Mouse (Mus musculus): ENCODE measurements at regions not wholly inside any gene's neighbourhood (a gene's known extent, or its start where the extent isn't known, plus 50 kb on each side); places are given as distances from the start of the nearest gene placed in this dataset.

- TF ChIP-seq CTCF (IDR thresholded peaks at IDR 0.05) (no peak), EP300 (IDR thresholded peaks at IDR 0.05) (no peak)
Measured at GRCm38 (mm10) chr12:26128851-26129250, 286.2 kb downstream of the Rnf144a start.

All from lung, postnatal 0 days (tissue).